Mouse (Mus musculus) embryonic facial prominence, embryonic 11.5 days (tissue): Measurements from ENCODE around the gene Laptm5. TPM values are rescaled to one million over a fixed set of nuclear protein-coding genes. Genes with fewer than 3 reads are reported as not detected.
A peak's percentile ranks its signal among the peaks of the same experiment; 100 is the strongest.

Experiments used
- ATAC-seq: fragments of 200-750 bp; cut with Nextera tagmentation; replicated peaks from 2 replicates; pipeline ENCODE4 v1.8.0; 2017; ENCODE audit warnings: low read depth; ENCODE audit not compliant: insufficient number of reproducible peaks, low FRiP score, low TSS enrichment
- DNase-seq: peaks from one replicate; pipeline ENCODE4 v3.0.0-alpha.2; 2015; ENCODE audit warnings: low spot score
- H3K27ac ChIP-seq: fragments of 300-500 bp; sonication (generic); replicated peaks from 2 replicates; pipeline ENCODE4 v1.5.1; 2014; ENCODE audit warnings: mild to moderate bottlenecking, low read depth, low read length, control low read depth
- H3K27me3 ChIP-seq: fragments of 300-500 bp; sonication (generic); 2 replicates; pipeline ENCODE4 v1.6.1; 2014; ENCODE audit warnings: mild to moderate bottlenecking, low read length, moderate library complexity, mixed read lengths; ENCODE audit not compliant: control insufficient read depth, insufficient read depth
- H3K36me3 ChIP-seq: fragments of 300-500 bp; sonication (generic); replicated peaks from 2 replicates; pipeline ENCODE4 v1.6.1; 2014; ENCODE audit warnings: low read depth, mild to moderate bottlenecking, low read length, moderate library complexity, mixed read lengths; ENCODE audit not compliant: control insufficient read depth, insufficient read depth
- H3K4me1 ChIP-seq: fragments of 300-500 bp; sonication (generic); 2 replicates; pipeline ENCODE4 v1.6.1; 2014; ENCODE audit warnings: low read length, mixed read lengths; ENCODE audit not compliant: control insufficient read depth, insufficient read depth
- H3K4me2 ChIP-seq: fragments of 300-500 bp; sonication (generic); 2 replicates; pipeline ENCODE4 v1.6.1; 2014; ENCODE audit warnings: low read depth, mild to moderate bottlenecking, control low read depth, low read length, moderate library complexity
- H3K4me3 ChIP-seq: fragments of 300-500 bp; sonication (generic); 2 replicates; pipeline ENCODE4 v1.5.1; 2014; ENCODE audit warnings: low read depth, low read length, control low read depth
- H3K9ac ChIP-seq: fragments of 300-500 bp; sonication (generic); replicated peaks from 2 replicates; pipeline ENCODE4 v1.6.1; 2014; ENCODE audit warnings: mild to moderate bottlenecking, control low read depth, low read length
- H3K9me3 ChIP-seq: fragments of 300-500 bp; sonication (generic); replicated peaks from 2 replicates; pipeline ENCODE4 v1.6.1; 2016; ENCODE audit warnings: mild to moderate bottlenecking, low read length, inconsistent platforms, mixed read lengths; ENCODE audit not compliant: control insufficient read depth
- WGBS: fragments of 180-500 bp; shearing (Covaris S2); extraction: QIAGEN DNeasy Blood & Tissue Kit; methylation state at CpG from one replicate; pipeline ENCODE4 v1.1.7; 2014; 5-methylcytosine and 5-hydroxymethylcytosine counted together
- polyA plus RNA-seq: library from polyadenylated mRNA; unstranded; fragments of >200 nt; fragmentation: Nextera tagmentation; extraction: Ambion mirVana; gene quantifications from 2 replicates; pipeline ENCODE4 v1.2.1, GENCODE M21; 2014

Laptm5 gene
- polyA plus RNA-seq: 25.2 and 25.4 TPM in 2 replicates

GRCm38 (mm10) chr4:130913077-130913476, at the start of gene Laptm5:
TSS of gene Laptm5 (plus strand) at chr4:130913125.
- no peak within 1 kb of the TSS for H3K9ac ChIP-seq
- H3K4me3 ChIP-seq: no peak within 1 kb of the TSS
- no peaks in the 10 kb centered on the region for H3K36me3 ChIP-seq
- no peak within 1 kb of the TSS for H3K4me2 ChIP-seq
- H3K27me3 ChIP-seq: no peaks in the 10 kb centered on the region
- 62% methylated on average over 11 of the region's 11 CpGs for WGBS
- DNase-seq: no peak
- no peak for ATAC-seq
- H3K4me1 ChIP-seq: peaks cover 2% of the 10 kb centered on the region; the same call in 1 of the 2 replicates
- H3K9me3 ChIP-seq: no peaks in the 10 kb centered on the region
- H3K27ac ChIP-seq: no peak within 1 kb of the TSS

GRCm38 (mm10) chr4:130865460-130865859, 47.5 kb upstream of the Laptm5 start:
- Histone ChIP-seq H3K4me3 (no peak overlapping the region), H3K36me3 (no peaks in the 10 kb centered on the region), H3K27ac (no peak overlapping the region), H3K4me1 (peaks cover 3% of the 10 kb centered on the region), H3K9me3 (no peaks in the 10 kb centered on the region), H3K4me2 (no peak overlapping the region), H3K9ac (no peak overlapping the region), H3K27me3 (peaks cover 10% of the 10 kb centered on the region)
- DNase-seq: no peak
- no peak for ATAC-seq
- 28% methylated on average over 8 of the region's 9 CpGs for WGBS

GRCm38 (mm10) chr4:130865901-130866371, 47.0 kb upstream of the Laptm5 start:
- peaks cover 10% of the 10 kb centered on the region for H3K27me3 ChIP-seq
- no peak overlapping the region for H3K27ac ChIP-seq

GRCm38 (mm10) chr4:130867940-130868339, 45.0 kb upstream of the Laptm5 start:
- Histone ChIP-seq H3K9ac (no peak overlapping the region), H3K9me3 (no peaks in the 10 kb centered on the region), H3K4me2 (no peak overlapping the region), H3K27ac (no peak overlapping the region), H3K4me3 (no peak overlapping the region), H3K36me3 (no peaks in the 10 kb centered on the region), H3K4me1 (peaks cover 6% of the 10 kb centered on the region), H3K27me3 (peaks cover 2% of the 10 kb centered on the region; the same call in 1 of the 2 replicates)
- ATAC-seq: no peak
- DNase-seq: no peak
- 63% methylated on average over 6 of the region's 6 CpGs for WGBS

More at GRCm38 (mm10) chr4:130865901-130866371, 47.0 kb upstream of the Laptm5 start:
- Histone ChIP-seq H3K4me3 (no peak overlapping the region), H3K9me3 (no peaks in the 10 kb centered on the region), H3K4me2 (no peak overlapping the region), H3K36me3 (no peaks in the 10 kb centered on the region), H3K9ac (no peak overlapping the region), H3K4me1 (peaks cover 3% of the 10 kb centered on the region)
- 25% methylated on average over 8 of the region's 8 CpGs for WGBS
- peak; percentile 78 for DNase-seq
- ATAC-seq: no peak

- ATAC-seq: no peak
- Histone ChIP-seq H3K9me3 (no peaks in the 10 kb centered on the region), H3K27ac (no peak overlapping the region), H3K27me3 (peaks cover 2% of the 10 kb centered on the region; the same call in 1 of the 2 replicates), H3K9ac (no peak overlapping the region), H3K4me2 (no peak overlapping the region), H3K4me3 (no peak overlapping the region), H3K4me1 (peaks cover 6% of the 10 kb centered on the region), H3K36me3 (no peaks in the 10 kb centered on the region)
- DNase-seq: no peak
- 57% methylated on average over 5 of the region's 5 CpGs for WGBS
Observed at GRCm38 (mm10) chr4:130868803-130869202, 44.1 kb upstream of the Laptm5 start.

GRCm38 (mm10) chr4:130872414-130872813, 40.5 kb upstream of the Laptm5 start:
- ATAC-seq (no peak), DNase-seq (no peak)
- Histone ChIP-seq H3K36me3 (no peaks in the 10 kb centered on the region), H3K4me2 (no peak overlapping the region), H3K9ac (no peak overlapping the region), H3K27ac (no peak overlapping the region), H3K9me3 (no peaks in the 10 kb centered on the region), H3K27me3 (no peaks in the 10 kb centered on the region), H3K4me1 (peaks cover 3% of the 10 kb centered on the region; the same call in 1 of the 2 replicates), H3K4me3 (no peak overlapping the region)
- WGBS: 16% methylated on average over 11 of the region's 11 CpGs

- Histone ChIP-seq H3K4me2 (no peak overlapping the region), H3K4me1 (peaks cover 5% of the 10 kb centered on the region), H3K4me3 (no peak overlapping the region), H3K36me3 (no peaks in the 10 kb centered on the region), H3K9ac (no peak overlapping the region), H3K27ac (no peak overlapping the region), H3K9me3 (no peaks in the 10 kb centered on the region), H3K27me3 (no peaks in the 10 kb centered on the region)
- ATAC-seq: no peak
- DNase-seq: no peak
- WGBS: 82% methylated on average over 5 of the region's 5 CpGs
Observed at GRCm38 (mm10) chr4:130873440-130873839, 39.5 kb upstream of the Laptm5 start.

- DNase-seq (peak; percentile 49), ATAC-seq (no peak)
- H3K9ac ChIP-seq: no peak overlapping the region
- peak overlapping the region; percentile 10; the same call in 1 of the 2 replicates for H3K27ac ChIP-seq
- peaks cover 11% of the 10 kb centered on the region for H3K4me1 ChIP-seq
- H3K27me3 ChIP-seq: no peaks in the 10 kb centered on the region
- 25% methylated on average over 10 of the region's 10 CpGs for WGBS
- H3K4me3 ChIP-seq: no peak overlapping the region
- no peaks in the 10 kb centered on the region for H3K36me3 ChIP-seq
- no peaks in the 10 kb centered on the region for H3K9me3 ChIP-seq
- H3K4me2 ChIP-seq: no peak overlapping the region
Observed at GRCm38 (mm10) chr4:130874601-130875000, 38.3 kb upstream of the Laptm5 start.
